Mouse (Mus musculus) spleen, postnatal 10 days (tissue): Measurements from ENCODE around the gene Ubtd1.

Experiments
- DNase-seq, 2 experiments: peaks; one replicate each; pipeline ENCODE4 v3.0.0; 2021 to 2022; ENCODE audit warnings: low spot score in 2 of 2

Gene Ubtd1

GRCm38 (mm10) chr19:41981595-41981927 lies at the start of gene Ubtd1:
Ubtd1 (plus strand) TSS chr19:41981763.
- no peak for DNase-seq

- DNase-seq, result no peak
Observed at GRCm38 (mm10) chr19:41932686-41933085, 48.9 kb upstream of the Ubtd1 start.

GRCm38 (mm10) chr19:41933179-41934086 lies 48.1 kb upstream of the Ubtd1 start, which contains the start of the genes Exosc1 and Zdhhc16:
Exosc1 (minus strand) TSS chr19:41933423.
Zdhhc16 (plus strand) TSS chr19:41933480.
- DNase-seq, result peak; percentile 95 to 98

DNA sequence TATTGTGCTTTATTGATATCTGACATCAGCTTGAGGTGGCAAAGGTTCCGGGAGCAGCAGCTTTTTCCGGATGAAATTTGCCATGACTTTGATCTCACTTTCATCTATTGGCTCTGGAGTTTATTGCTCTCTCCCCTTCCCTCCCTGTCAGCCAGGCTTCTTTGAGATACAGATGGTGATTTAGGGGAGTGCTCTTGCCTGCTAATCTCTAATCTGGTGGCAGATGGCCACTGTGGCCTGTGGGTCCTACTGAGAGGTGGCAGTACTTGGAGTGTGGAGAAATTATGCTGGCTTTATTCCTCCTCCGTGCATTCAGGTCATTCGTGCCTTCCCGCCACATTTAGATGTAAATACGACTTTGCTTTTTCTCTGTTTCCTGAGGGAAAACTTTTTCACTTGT lies 47.4 kb upstream of the Ubtd1 start:
- no peak for DNase-seq

- DNase-seq, result no peak
Observed at GRCm38 (mm10) chr19:41935921-41936320, 45.6 kb upstream of the Ubtd1 start.

DNA sequence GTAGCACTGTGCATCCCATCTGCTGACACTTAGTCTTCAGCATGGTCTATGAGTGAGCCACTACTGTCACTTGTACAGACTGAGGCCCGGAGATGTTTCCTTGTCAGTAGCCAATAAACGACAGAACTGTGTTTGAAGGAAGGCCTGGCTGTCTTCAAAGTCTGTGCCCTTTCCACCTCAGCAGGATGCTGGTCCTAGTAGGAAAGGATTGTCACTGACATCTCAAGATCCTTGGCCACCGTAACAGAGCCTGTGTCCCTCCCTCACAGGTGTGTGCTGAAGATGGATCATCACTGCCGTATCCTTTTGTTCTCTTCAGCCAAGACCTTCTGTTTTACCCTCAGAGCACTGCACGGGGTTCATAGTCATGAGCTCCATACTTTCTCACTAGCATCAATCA lies 43.0 kb upstream of the Ubtd1 start:
- DNase-seq, result no peak

DNA sequence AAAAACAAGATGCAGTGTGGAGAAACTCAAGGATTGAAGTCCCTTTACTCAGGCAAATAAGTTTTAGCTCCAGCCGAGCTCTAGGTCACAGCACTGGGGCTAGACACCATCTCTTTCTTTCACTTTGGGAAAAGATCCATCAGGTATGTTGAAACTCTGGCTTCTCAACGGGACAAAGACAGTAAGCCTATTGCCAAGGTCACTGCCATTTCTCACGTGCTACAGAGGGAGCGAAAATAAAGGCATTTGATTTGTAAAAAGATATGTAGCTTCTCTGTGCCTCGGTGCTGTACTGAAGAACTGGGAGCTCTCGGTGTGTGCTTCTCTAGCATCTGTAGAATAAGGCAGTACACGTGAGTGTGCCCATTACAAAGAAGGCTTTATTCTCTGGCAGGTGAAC lies 37.7 kb upstream of the Ubtd1 start:
- no peak for DNase-seq

- no peak for DNase-seq
Observed at GRCm38 (mm10) chr19:41952287-41952686, 29.3 kb upstream of the Ubtd1 start.

- no peak for DNase-seq
Observed at GRCm38 (mm10) chr19:41953574-41953973, 28.0 kb upstream of the Ubtd1 start.

DNA sequence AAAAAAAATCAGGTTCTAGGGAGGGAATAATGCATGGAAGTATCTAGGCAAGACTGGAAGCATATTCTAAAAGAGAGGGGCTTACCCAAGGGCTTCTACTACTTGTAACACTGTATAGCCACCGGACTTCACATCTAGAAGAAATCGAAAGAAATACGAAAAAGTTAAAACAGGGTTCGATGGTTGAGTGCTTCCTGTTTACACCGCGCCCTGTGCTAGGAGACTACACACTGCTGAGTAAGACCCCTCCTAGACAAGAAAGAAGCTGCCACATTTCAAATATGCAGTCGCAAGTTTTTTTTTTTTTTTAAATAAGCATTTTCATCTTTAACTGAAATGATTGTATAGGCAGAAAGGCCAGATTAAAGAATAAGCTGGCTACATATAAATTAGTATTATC lies 11.9 kb upstream of the Ubtd1 start:
- no peak for DNase-seq

DNA sequence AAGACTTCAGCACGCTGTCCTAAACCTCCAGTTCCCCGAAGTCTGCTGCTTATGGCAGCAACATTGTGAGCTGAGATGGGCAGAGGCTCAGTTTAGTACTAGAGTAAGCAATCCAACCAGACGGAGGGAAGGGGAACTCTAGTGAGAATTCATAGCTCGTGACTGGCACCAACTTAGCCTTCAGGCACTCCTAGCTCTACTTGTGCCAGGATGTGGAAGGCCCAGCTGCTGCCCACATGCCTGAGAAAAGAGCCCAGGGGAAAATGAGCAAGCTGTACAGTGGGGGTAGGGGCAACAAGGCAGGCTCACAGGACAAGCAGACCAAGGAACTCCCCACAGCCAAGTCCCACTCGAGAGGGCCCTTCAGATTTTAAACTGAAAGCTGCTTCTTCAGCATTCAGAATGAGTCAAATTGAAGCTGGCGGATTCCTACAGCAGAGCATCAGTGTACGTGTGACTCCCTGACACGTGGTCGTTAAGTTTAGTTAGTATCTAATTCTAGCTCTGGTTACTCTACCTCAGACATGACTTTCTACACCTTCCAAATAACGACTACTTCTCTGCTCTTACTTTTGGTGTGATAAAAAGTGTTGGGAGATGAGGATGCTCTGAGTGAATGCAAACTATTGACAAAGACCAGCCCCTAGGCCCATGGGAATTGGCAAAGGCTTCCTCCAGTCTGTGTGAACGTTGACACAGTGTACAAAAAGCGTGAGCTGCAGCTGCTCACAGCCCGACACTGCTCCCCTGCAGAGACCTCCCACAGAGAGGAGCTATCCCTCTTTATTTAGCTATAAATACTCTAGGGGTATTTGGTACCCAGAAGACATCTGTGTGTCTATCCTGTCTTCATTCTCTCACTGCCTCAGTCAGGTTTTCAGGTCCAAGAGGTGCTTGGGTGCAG lies 7.4 kb upstream of the Ubtd1 start:
- no peak for DNase-seq

GRCm38 (mm10) chr19:41980422-41980818 lies 1.1 kb upstream of the Ubtd1 start:
- no peak for DNase-seq

- DNase-seq, result peak; percentile 97 to 99
Observed at GRCm38 (mm10) chr19:41980819-41981594, 556 bp upstream of the Ubtd1 start, which contains the start of gene Mms19. Mms19 (minus strand) TSS chr19:41981157.

- peak; percentile 55 to 57 for DNase-seq
Observed at GRCm38 (mm10) chr19:41981931-41982790, 598 bp downstream of the Ubtd1 start.

DNA sequence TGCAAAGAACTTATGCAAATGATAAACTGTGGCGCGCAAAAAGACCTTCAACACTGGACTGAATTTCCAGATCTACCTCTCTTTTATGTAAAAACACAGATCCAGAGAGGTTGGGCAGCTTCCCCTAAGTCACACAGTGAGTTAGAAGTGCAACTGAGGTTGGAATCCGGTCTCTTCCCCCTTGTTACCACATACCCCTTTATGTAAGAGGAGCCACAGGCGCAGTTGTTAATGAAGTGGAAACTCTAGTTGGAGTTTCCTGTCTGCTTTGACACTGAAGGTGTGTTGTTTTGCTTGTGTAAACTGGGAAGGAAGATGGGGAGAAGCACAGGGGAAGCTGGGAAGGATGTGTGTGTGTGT lies 1.2 kb downstream of the Ubtd1 start:
- no peak for DNase-seq

GRCm38 (mm10) chr19:41985994-41986393 lies 4.4 kb downstream of the Ubtd1 start:
- DNase-seq, result no peak

GRCm38 (mm10) chr19:41987206-41987605 lies 5.6 kb downstream of the Ubtd1 start:
- DNase-seq, result no peak

DNA sequence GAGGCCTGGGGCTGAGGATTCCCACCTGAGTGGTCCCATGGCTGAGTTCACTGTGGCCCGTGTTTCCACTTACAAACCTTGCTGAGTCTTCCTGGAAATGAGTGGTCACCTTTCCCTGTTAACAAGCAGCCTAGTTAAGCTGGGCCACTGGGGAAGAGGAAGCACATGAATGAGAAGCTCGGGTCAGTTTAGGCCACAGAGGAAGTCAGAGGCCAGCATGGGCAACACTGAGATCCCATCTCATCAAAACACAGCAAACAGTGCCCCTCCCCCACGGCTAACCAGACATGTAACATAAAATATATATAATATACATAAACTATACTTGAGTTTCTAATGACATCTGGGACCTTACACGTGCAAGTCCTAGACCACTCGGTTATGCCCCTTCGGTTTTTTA lies 8.2 kb downstream of the Ubtd1 start:
- no peak for DNase-seq

DNA sequence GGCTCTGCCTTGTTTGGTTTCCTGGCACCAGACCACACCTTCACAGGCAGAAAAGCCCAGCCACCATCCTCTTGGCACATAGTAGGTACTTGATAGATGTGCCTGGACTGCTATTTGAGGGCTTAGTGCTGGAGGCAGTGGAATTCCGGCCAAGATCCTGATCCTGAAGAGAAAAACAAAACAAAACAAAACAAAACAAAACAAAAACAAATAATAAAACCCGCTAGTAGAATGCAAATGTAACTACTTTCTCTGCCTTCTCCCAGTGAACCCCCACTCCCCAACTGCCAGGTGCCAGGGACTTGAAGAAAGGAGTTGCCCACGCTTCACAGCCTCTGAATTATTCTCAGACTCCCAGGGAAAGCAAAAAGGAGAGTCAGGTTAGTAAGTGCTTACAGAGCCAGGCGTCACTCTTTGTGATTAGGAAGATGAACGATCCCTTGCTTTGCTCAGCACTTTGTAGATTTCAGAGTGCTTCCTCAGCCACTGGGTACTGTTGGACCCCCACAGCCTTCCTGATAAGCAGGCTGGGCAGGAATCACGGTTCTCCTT lies 10.4 kb downstream of the Ubtd1 start:
- DNase-seq, result no peak

- no peak for DNase-seq
Observed at GRCm38 (mm10) chr19:41992971-41993370, 11.4 kb downstream of the Ubtd1 start.
